Mouse (Mus musculus) G1E (cell line): ENCODE results near the gene Stx3.

Experiments
- CTCF ChIP-seq: IDR thresholded peaks from 2 replicates; pipeline ENCODE4 v1.5.1; 2012; ENCODE audit warnings: low read depth, low read length, inconsistent platforms, mixed read lengths
- GATA1 ChIP-seq: IDR thresholded peaks from 2 replicates; pipeline ENCODE4 v1.6.1; 2012; ENCODE audit warnings: borderline replicate concordance, low read length, inconsistent platforms, mixed read lengths
- GATA2 ChIP-seq: IDR thresholded peaks from 2 replicates; pipeline ENCODE4 v1.6.1; 2012; ENCODE audit warnings: low read depth, low read length, inconsistent platforms, borderline replicate concordance

DNA sequence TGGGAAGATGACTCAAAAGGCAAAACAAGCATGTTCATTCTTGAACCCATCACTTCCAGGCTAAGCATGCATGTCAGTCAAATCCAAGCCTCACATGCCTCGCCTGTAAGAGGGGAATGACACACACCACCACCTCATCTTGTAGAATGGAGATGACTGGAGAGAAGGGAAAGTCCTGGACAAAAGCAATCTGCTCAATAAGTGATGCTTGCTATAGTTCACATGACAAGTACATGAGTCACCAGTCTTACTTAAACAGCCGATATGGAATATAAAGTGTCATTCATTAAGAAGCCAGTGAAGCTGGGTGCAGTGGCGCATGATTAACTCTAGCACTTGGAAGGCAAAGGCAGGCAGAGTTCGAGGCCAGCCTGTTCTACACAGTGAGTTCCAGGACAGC is 6.1 kb downstream of the Stx3 start:
- TF ChIP-seq CTCF (no peak), GATA1 (no peak), GATA2 (no peak)
